Mouse (Mus musculus) lung, postnatal 10 days (tissue): ENCODE measurements around the gene Gpr156.

Experiments
- DNase-seq: peaks from one replicate; pipeline ENCODE4 v3.0.0; 2021

The Gpr156 gene

DNA sequence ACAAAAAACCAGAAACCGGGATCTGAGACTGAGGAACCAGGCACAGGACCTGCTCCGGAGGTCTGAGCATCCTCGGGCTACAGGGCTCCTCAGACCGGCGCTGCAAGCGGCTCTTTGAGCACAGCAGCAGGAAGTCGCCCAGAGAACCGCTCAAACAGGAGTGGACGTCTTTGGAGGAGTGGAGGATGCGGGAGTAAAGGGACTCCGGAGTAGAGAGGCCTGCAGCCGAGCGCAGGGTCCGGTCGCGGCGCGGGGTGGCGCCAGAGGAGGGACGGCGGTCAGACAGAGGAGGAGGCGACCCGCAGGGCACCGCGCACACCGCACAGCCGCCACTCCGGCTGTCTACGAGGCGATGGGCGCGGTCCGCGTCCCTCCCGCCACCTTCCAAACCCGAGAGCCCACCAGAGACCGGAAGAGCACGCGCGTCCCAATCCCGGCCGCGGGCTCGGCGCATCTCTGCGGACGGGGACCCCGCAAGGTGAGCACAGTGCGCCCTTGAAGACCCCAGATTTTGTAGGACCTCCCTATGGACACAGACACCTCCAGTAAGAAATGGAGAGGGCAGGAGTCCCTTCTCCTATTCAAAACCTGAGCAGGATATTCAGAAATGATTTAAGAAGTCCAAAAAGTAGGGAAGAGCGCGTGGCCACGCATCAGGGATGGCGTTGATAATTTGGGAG is at the start of gene Gpr156:
Gene Gpr156, plus strand, starts transcription at position 359 of the 680 bp plus-strand sequence.
- peak; percentile 66 for DNase-seq

DNA sequence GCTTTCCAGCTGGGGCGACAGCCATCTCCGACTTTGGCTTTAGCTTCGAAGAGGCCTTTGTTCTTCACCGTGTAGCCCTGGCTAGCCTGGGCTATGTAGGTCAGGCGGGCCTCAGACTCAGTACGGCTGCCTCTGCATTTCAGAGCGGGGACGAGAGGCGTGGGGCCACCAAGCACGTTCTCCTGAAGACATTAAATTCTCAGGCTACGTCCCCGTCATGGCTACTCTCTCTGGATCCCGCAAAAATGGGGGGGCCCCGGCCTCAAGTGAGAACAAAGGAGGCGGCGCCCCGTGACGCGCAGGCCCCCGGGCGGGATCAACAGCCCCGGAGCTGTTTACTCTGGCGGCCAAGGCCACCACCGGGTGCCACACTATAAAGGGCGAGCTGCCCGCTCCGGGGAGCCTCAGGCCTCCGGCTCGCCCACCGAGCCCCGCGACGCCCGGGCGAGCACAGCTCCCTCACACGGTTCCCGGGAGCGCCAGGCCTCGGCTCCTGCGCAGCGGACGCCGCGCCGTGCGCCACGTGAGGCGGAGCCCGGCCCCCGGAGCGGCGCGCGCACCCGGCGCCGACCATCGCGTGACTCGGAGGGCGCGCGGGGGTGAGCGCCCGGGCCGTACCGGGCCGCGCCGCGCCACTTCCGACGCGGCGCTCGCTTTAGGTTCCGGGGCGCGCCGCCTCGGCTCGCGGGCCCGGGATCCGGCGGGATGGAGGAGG is 48.3 kb upstream of the Gpr156 start, which contains the start of gene Lrrc58:
Gene Lrrc58, plus strand, starts transcription at position 599 of the 715 bp plus-strand sequence.
- peak; percentile 90 for DNase-seq

DNA sequence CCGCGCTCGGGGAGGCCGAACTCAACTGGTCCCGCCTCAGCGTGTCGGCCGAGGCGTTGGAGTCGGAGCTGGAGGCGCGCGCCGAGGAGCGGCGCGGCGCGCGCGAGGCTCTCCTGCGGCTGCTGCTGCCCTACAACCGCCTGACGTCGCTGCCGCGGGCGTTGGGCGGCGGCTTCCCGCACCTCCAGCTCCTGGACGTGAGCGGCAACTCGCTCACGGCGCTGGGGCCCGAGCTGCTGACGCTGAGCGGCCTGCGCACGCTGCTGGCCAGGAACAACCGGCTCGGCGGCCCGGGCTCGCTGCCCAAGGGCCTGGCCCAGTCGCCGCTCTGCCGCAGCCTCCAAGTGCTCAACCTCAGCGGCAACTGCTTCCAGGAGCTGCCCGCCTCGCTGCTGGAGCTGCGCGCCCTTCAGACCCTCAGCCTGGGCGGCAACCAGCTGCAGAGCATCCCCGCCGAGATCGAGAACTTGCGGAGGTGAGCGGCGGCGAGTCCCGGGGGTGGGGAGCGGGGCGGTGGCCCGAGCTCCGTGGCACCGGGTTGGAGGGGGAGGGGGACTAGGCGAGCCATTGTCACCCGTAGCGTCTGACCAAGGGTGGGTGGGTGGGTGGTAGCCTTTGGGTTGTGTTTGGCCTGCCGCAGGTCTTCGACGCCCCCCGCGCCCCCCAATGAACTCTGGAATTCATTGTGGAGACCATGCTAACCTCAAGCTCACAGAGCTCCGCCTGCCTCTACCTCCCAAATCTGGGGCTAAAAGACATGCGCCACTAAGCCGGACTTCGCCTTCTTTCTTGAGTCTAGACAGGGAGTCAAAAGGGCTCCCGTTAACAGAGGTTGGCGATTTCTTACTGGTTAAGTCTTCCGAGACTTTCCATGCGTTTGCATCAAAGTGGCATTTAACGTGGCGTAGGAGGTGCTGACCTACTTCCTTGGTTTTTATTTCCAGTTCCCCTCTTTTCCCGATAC is 47.5 kb upstream of the Gpr156 start:
- peak; percentile 54 for DNase-seq

DNA sequence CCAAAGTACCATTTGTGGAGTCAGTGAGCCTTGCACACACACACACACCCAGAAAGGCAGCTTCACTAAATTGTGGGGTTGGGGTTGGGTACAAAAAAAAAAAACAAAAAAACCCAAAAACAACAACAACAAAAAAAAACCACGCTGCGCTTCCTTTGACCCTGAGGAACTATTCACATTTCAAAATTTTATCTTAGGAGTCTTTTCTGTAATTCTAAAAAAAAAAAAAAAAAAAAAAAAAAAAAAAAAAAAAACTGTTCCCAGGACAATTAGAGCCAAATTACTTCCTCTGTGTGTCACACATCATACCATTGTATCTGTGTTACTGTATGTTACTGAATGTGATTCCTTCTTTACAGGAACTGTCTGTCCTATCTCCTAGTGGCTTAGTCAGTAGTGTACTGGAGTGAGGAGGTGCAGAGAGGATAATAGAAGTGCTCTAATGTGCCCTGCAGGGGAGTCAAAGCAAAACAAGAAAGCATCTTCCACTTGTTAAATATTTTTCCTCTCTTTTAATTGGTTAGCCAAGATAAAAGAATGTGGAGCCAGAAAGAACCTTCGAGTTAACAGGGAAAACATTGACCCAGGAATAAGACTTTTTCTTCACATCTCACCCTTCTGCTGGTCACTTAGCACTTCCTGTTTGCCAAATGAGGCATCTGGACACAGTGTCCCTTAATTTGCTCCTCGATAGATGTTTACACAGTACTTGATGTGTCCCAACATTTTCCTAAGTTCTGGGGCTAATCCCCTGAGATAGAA is 46.6 kb upstream of the Gpr156 start:
- no peak for DNase-seq

DNA sequence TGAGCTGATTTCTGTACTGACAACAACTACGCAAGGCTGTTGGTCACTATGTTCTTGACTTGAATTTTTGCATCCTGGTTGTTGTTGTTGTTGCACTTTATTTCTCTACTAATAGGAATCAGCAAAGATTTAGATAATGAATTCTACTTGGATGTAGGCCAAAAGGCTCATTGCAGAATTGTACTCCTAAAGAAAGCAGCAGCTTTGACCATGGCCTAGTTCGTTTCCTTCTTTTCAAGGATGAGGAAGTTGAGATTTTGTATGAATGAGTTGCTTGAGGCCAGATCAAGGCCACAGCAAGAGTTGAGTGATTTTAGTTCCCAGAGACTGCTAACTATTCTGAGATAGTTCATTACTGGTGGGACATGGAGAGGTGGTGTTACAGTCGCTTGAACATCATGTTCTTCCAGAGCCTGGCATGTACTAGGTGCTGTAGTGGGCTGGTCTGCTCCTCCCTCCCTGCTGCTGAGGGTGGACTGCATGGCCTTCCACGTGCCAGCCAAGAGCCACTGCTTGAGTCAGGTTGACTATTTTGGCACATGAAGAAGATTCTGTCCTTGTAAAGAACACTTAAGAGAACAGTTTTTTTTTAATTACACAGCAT is 45.1 kb upstream of the Gpr156 start:
- DNase-seq, result no peak

DNA sequence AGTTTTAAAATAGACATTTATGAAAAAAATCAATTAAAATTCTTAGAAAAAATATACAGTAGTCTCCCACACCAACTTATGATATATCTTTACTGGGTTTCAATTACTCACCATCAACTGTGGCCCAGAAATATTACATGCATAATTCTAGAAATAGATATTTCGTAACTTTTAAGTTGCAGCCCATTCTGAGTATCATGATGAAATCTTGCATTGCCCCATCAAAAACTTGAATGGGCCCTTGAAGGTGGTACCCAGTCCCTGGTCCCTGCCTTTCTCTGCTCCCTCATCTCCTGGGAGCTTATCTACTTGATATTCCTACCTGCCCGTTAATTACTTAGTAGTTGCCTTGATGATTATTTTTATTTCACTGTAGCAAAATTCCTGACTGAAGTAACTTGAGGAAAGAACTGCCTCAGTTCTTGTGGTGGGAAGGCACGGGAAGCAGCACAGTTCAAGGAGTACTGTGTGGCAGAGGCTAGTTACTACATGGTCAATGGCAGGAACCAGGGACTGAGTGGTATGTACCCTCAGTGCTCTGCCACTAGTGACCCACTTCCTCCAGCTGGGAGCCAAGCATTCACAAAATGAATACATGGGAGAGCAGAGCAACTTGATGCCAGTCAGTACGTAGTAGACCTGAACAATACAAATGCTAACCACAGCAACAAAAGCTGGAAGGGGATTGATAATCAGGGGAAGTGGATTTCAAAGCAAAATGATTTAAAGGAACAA is 41.6 kb upstream of the Gpr156 start:
- no peak for DNase-seq

DNA sequence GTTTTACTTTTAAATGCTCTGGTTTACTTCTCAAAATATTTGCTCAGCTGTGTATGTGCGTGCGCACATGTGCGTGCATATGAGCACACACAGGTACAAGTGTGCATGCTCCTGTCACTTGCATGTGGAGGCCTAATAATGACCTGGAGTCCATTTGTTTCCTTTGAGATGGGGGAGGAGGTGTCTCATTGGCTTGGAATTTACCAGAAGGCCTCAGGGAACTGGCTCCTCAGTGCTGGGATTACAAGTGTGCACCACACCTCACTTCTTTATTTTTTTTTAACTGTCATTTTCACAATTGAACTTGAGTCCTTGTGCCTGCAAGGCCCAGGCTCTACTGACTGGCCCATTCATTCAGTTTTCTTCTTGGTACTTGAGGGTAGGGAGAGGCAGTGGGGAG is 38.9 kb upstream of the Gpr156 start:
- no peak for DNase-seq

DNA sequence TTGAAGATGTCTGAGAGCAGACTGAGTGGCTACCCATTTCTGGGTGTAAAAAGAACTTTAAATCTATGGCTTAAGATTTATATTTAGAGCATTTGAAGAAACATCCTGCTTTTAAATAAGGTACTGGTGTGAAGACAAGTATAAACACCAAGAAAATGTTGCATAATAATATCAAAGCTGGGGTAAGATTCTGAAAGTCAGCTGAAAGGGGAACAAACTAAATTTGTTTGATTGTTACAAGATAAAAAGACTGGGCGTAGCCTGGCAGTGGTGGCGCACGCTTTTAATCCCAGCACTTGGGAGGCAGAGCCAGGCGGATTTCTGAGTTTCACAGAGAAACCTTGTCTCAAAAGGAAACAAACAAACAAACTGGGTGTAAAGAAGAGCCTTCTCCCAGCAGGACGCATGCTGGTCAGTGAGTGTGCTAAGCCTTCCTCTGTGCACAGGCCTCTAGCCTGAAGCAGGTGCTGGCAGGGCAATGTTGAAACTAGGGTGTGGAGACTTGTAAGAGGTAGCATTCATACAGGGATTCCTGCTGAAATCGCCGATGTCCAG is 37.3 kb upstream of the Gpr156 start:
- DNase-seq, result no peak

DNA sequence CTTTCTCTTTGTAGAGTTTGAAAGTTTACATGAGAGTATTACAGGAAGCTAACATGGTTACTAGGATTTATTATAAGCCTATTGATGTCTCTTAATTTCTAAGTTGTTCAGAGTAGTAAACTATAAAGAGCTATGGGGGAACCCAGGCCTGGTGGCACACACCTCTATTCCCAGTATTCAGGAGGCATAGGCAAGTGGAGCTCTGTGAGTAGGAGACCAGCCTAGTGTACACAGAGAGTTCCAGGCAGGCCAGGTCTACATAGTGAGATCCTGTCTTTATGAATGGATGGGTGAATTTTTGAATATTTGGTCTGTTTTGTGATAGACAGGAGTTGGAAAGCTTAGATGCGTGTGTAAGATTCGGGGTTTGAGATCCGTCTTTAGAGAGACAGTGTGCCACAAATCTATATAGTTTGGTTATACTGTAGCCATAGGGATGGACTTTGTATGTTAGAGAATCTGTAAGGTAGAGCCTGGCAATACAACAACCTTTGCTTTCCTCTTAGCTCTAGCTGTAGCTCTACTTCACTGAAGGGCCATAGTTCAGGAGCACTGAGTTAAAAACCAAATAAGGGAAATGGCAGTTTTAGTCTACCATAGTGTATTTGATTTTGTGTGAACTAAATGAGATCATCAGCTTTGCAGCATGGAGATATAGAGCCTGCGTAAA is 36.4 kb upstream of the Gpr156 start:
- DNase-seq, result no peak

- no peak for DNase-seq
These were observed 35.1 kb upstream of the Gpr156 start for GRCm38 (mm10) chr16:37881168-37881567.

GRCm38 (mm10) chr16:37888986-37889385 is 27.3 kb upstream of the Gpr156 start:
- no peak for DNase-seq

GRCm38 (mm10) chr16:37892667-37893066 is 23.6 kb upstream of the Gpr156 start:
- DNase-seq, result no peak

DNA sequence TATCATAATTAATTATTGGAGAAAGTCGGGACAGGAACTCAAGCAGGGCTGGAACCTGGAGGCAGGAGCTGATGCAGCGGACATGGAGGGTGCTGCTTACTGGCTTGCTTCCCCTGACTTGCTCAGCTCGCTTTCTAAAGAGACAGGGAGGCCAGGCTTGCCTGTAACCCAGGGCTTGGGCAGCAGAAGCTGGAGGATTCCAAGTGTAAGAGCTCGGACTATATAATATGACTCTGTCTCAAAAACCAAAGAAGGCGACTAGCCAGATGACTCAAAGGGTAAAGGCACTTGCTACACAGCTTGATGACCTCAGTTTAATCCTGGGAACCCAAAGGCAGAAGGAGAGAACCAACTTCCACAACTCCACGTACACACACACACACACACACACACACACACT is 22.9 kb upstream of the Gpr156 start:
- no peak for DNase-seq

- DNase-seq, result no peak
These were observed 22.4 kb upstream of the Gpr156 start for GRCm38 (mm10) chr16:37893942-37894341.

DNA sequence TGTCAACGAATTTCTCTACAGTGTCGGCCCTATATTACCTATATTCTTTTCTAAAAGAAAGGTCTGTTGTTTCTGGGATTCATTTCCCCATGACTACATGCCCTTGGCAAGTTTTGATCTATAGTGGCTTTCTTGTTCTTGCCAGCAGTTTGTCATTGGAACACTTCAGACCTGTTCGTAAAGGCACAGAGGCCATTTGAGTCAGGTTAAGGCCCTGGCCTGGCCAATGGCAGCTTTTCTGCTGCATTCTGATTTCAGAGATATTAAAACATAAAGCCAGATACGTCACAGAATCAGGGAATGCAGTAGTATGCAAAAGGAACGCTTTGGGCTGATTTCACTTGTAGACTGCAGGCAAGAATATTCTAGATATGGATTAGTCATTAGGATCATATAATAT is 17.5 kb upstream of the Gpr156 start:
- DNase-seq, result no peak

GRCm38 (mm10) chr16:37899357-37899756 is 16.9 kb upstream of the Gpr156 start:
- no peak for DNase-seq

- no peak for DNase-seq
These were observed 15.0 kb upstream of the Gpr156 start for GRCm38 (mm10) chr16:37901318-37901717.

- no peak for DNase-seq
These were observed 9.8 kb upstream of the Gpr156 start for GRCm38 (mm10) chr16:37906456-37906855.

DNA sequence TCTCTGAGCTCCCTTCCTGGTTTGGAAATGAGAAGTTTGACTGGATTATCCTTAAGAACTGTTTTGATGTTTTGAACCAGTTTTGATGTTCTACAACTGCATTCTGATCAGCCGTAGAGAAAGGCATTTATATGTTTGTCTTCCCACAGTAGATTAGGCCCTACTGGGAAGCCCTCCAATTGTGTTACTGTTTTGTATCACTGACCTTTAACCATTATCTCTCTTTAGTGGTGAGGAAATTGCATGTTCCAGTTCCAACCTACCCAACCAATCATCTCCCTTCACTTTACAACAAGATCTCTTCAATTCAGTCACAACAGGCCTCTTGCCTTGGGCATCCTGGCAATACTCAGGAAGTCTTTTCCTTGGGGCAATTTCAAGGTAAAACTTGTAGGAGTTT is 5.2 kb upstream of the Gpr156 start:
- DNase-seq, result no peak

- no peak for DNase-seq
These were observed 514 bp downstream of the Gpr156 start for GRCm38 (mm10) chr16:37916818-37917201.

- DNase-seq, result no peak
These were observed 2.7 kb downstream of the Gpr156 start for GRCm38 (mm10) chr16:37919000-37919399.
